Mouse (Mus musculus): Measurements from ENCODE around the gene Iqcf1.

GRCm38 (mm10) chr9:106453271-106454070 lies 46.3 kb upstream of the Iqcf1 start, which contains the start of gene Pcbp4:
- TF ChIP-seq CTCF (IDR thresholded peaks at IDR 0.05; ENCODE audit: low read depth, low read length) (no peak), POLR2A (IDR thresholded peaks at IDR 0.05; ENCODE audit: borderline replicate concordance, low read depth, low read length) (no peak)
